Mouse (Mus musculus): Measurements from ENCODE around the gene Zfp316. TPM values are rescaled to one million over a fixed set of nuclear protein-coding genes. Genes with fewer than 3 reads are reported as not detected.
A peak's percentile ranks its signal among the peaks of the same experiment; 100 is the strongest.

The Zfp316 gene
- polyA plus RNA-seq, 1 experiment from 2014 or later: 3.3 TPM

DNA sequence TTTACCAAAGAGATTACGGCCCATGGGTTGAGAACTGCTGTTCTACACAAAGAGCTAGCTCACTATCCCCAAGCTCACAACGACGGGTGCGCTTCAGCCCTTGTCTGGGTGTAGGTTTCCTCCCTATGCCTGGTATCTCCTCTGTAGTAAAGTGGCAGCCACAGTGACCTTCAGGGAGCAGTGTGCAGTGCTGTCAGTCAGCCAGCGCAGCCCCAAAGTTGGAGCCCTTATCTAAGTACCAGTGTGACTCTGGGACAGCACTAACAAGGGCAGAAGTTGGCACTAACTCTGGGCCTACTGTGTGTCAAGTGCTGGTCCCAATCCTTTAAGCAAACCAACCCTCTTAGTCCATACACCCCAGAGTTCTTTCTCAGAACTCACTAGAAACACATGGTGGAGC lies 39.0 kb upstream of the Zfp316 start:
- Histone ChIP-seq H3K4me2 (ENCODE audit: low read length) (no peak overlapping the region), H3K9ac (ENCODE audit: low read depth, low read length) (no peak overlapping the region), H3K4me3 (ENCODE audit: low read length) (no peak overlapping the region), H3K36me3 (ENCODE audit: control insufficient read depth, insufficient read depth, low read length) (peaks cover 20% of the 10 kb centered on the region), H3K9me3 (ENCODE audit: control insufficient read depth, low read length) (no peaks in the 10 kb centered on the region), H3K4me1 (ENCODE audit: control insufficient read depth, insufficient read depth, low read depth, low read length) (peaks cover 14% of the 10 kb centered on the region), H3K27me3 (replicated peaks; ENCODE audit: control insufficient read depth, insufficient read depth, low read length) (no peaks in the 10 kb centered on the region), H3K27ac (ENCODE audit: low read depth, low read length) (no peak overlapping the region)
- ATAC-seq: no peak
- WGBS: 95% methylated on average over 5 of the region's 5 CpGs

GRCm38 (mm10) chr5:143304251-143304650 lies 34.4 kb upstream of the Zfp316 start:
- 83% methylated on average over 7 of the region's 7 CpGs for WGBS
- ATAC-seq: no peak
- Histone ChIP-seq H3K9ac (ENCODE audit: low read depth, low read length) (no peak overlapping the region), H3K27me3 (replicated peaks; ENCODE audit: control insufficient read depth, insufficient read depth, low read length) (no peaks in the 10 kb centered on the region), H3K4me3 (ENCODE audit: low read length) (no peak overlapping the region), H3K9me3 (ENCODE audit: control insufficient read depth, low read length) (no peaks in the 10 kb centered on the region), H3K4me1 (ENCODE audit: control insufficient read depth, insufficient read depth, low read depth, low read length) (no peaks in the 10 kb centered on the region), H3K27ac (ENCODE audit: low read depth, low read length) (no peak overlapping the region), H3K4me2 (ENCODE audit: low read length) (no peak overlapping the region), H3K36me3 (ENCODE audit: control insufficient read depth, insufficient read depth, low read length) (peaks cover 32% of the 10 kb centered on the region)

GRCm38 (mm10) chr5:143301296-143301695 lies 31.5 kb upstream of the Zfp316 start:
- no peaks in the 10 kb centered on the region for H3K9me3 ChIP-seq (ENCODE audit: control insufficient read depth, low read length)
- 87% methylated on average over 8 of the region's 8 CpGs for WGBS
- H3K27ac ChIP-seq (ENCODE audit: low read depth, low read length): no peak overlapping the region
- no peak overlapping the region for H3K9ac ChIP-seq (ENCODE audit: low read depth, low read length)
- peaks cover 21% of the 10 kb centered on the region for H3K36me3 ChIP-seq (ENCODE audit: control insufficient read depth, insufficient read depth, low read length)
- no peak for ATAC-seq
- H3K4me3 ChIP-seq (ENCODE audit: low read length): no peak overlapping the region
- no peaks in the 10 kb centered on the region for H3K27me3 ChIP-seq (replicated peaks; ENCODE audit: control insufficient read depth, insufficient read depth, low read length)
- H3K4me1 ChIP-seq (ENCODE audit: control insufficient read depth, insufficient read depth, low read depth, low read length): no peaks in the 10 kb centered on the region
- no peak overlapping the region for H3K4me2 ChIP-seq (ENCODE audit: low read length)

DNA sequence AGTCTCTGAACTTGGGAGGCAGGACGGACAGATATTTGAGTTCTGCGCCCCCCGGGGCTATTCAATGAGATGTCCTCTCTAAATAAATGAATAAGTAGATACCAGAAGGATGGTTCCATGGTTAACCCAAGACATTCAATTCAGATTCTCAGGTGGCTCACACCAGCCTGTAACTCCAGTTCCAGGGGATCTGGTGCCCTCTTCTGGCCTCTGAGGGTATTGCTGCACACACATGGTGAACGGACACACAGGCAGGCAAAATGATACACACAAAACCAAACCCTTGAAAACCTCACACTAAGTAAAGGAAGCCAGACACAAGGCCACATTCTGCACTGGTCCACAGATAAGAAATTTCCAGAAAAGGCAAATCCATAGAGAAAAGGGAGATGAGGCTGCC lies 29.9 kb upstream of the Zfp316 start:
- H3K4me3 ChIP-seq (ENCODE audit: low read length): no peak overlapping the region
- H3K9ac ChIP-seq (ENCODE audit: low read depth, low read length): no peak overlapping the region
- no peak for ATAC-seq
- H3K27ac ChIP-seq (ENCODE audit: low read depth, low read length): no peak overlapping the region
- H3K36me3 ChIP-seq (ENCODE audit: control insufficient read depth, insufficient read depth, low read length): peaks cover 18% of the 10 kb centered on the region
- 90% methylated on average over 4 of the region's 4 CpGs for WGBS
- no peaks in the 10 kb centered on the region for H3K4me1 ChIP-seq (ENCODE audit: control insufficient read depth, insufficient read depth, low read depth, low read length)
- no peak overlapping the region for H3K4me2 ChIP-seq (ENCODE audit: low read length)
- no peaks in the 10 kb centered on the region for H3K9me3 ChIP-seq (ENCODE audit: control insufficient read depth, low read length)
- H3K27me3 ChIP-seq (replicated peaks; ENCODE audit: control insufficient read depth, insufficient read depth, low read length): no peaks in the 10 kb centered on the region

- Histone ChIP-seq H3K9me3 (ENCODE audit: control insufficient read depth, low read length) (no peaks in the 10 kb centered on the region), H3K4me3 (ENCODE audit: low read length) (no peak overlapping the region), H3K36me3 (ENCODE audit: control insufficient read depth, insufficient read depth, low read length) (peaks cover 15% of the 10 kb centered on the region), H3K4me1 (ENCODE audit: control insufficient read depth, insufficient read depth, low read depth, low read length) (peaks cover 5% of the 10 kb centered on the region; the same call in 1 of the 2 replicates), H3K27me3 (replicated peaks; ENCODE audit: control insufficient read depth, insufficient read depth, low read length) (peaks cover 6% of the 10 kb centered on the region), H3K9ac (ENCODE audit: low read depth, low read length) (no peak overlapping the region), H3K27ac (ENCODE audit: low read depth, low read length) (no peak overlapping the region), H3K4me2 (ENCODE audit: low read length) (no peak overlapping the region)
- ATAC-seq: no peak
- 94% methylated on average over 7 of the region's 7 CpGs for WGBS
These were observed 28.6 kb upstream of the Zfp316 start for GRCm38 (mm10) chr5:143298391-143298790.

GRCm38 (mm10) chr5:143297986-143298385 lies 28.2 kb upstream of the Zfp316 start:
- Histone ChIP-seq H3K4me3 (ENCODE audit: low read length) (no peak overlapping the region), H3K9ac (ENCODE audit: low read depth, low read length) (no peak overlapping the region), H3K9me3 (ENCODE audit: control insufficient read depth, low read length) (no peaks in the 10 kb centered on the region), H3K27ac (ENCODE audit: low read depth, low read length) (no peak overlapping the region), H3K27me3 (replicated peaks; ENCODE audit: control insufficient read depth, insufficient read depth, low read length) (peaks cover 6% of the 10 kb centered on the region), H3K4me2 (ENCODE audit: low read length) (no peak overlapping the region), H3K4me1 (ENCODE audit: control insufficient read depth, insufficient read depth, low read depth, low read length) (peaks cover 8% of the 10 kb centered on the region; the same call in 1 of the 2 replicates), H3K36me3 (ENCODE audit: control insufficient read depth, insufficient read depth, low read length) (peaks cover 15% of the 10 kb centered on the region)
- ATAC-seq: no peak
- 93% methylated on average over 9 of the region's 9 CpGs for WGBS

DNA sequence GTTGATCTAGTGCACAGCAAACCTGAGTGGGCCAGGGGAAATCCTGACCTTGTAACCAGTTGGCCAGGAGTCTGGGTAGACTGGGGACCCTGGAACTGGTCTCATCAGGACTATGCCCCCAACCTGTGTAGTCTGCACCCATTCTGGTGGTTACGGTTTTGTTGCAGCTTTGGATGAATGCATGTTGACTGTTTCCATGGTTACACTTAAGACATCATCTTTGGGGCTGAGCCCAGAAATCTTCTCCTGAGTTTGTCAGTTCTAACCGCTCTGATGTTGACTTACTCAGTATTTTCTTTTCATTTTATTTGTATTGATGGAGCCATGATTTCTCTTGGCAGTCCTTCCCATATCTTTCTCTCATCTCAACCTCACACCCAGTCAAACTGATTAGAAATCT lies 25.5 kb upstream of the Zfp316 start:
- Histone ChIP-seq H3K4me3 (ENCODE audit: low read length) (no peak overlapping the region), H3K9ac (ENCODE audit: low read depth, low read length) (no peak overlapping the region), H3K36me3 (ENCODE audit: control insufficient read depth, insufficient read depth, low read length) (peaks cover 6% of the 10 kb centered on the region), H3K9me3 (ENCODE audit: control insufficient read depth, low read length) (no peaks in the 10 kb centered on the region), H3K4me2 (ENCODE audit: low read length) (no peak overlapping the region), H3K27ac (ENCODE audit: low read depth, low read length) (no peak overlapping the region), H3K27me3 (replicated peaks; ENCODE audit: control insufficient read depth, insufficient read depth, low read length) (peaks cover 20% of the 10 kb centered on the region), H3K4me1 (ENCODE audit: control insufficient read depth, insufficient read depth, low read depth, low read length) (peaks cover 10% of the 10 kb centered on the region; the same call in 1 of the 2 replicates)
- 63% methylated on average over 2 of the region's 2 CpGs for WGBS
- ATAC-seq: no peak

- peaks cover 4% of the 10 kb centered on the region for H3K36me3 ChIP-seq (ENCODE audit: control insufficient read depth, insufficient read depth, low read length)
- H3K27ac ChIP-seq (ENCODE audit: low read depth, low read length): no peak overlapping the region
- peaks cover 10% of the 10 kb centered on the region; the same call in 1 of the 2 replicates for H3K4me1 ChIP-seq (ENCODE audit: control insufficient read depth, insufficient read depth, low read depth, low read length)
- no peak overlapping the region for H3K4me3 ChIP-seq (ENCODE audit: low read length)
- no peak overlapping the region for H3K9ac ChIP-seq (ENCODE audit: low read depth, low read length)
- ATAC-seq: no peak
- H3K9me3 ChIP-seq (ENCODE audit: control insufficient read depth, low read length): no peaks in the 10 kb centered on the region
- H3K27me3 ChIP-seq (replicated peaks; ENCODE audit: control insufficient read depth, insufficient read depth, low read length): peaks cover 23% of the 10 kb centered on the region
- 82% methylated on average over 3 of the region's 3 CpGs for WGBS
- no peak overlapping the region for H3K4me2 ChIP-seq (ENCODE audit: low read length)
These were observed 25.0 kb upstream of the Zfp316 start for GRCm38 (mm10) chr5:143294862-143295261.

GRCm38 (mm10) chr5:143293404-143293803 lies 23.6 kb upstream of the Zfp316 start, which contains the start of gene Zfp853:
TSS of gene Zfp853 (minus strand) at chr5:143293623.
- peaks cover 10% of the 10 kb centered on the region for H3K4me1 ChIP-seq (ENCODE audit: control insufficient read depth, insufficient read depth, low read depth, low read length)

GRCm38 (mm10) chr5:143292879-143293278 lies 23.1 kb upstream of the Zfp316 start:
- no peak overlapping the region for H3K27ac ChIP-seq (ENCODE audit: low read depth, low read length)
- H3K4me2 ChIP-seq (ENCODE audit: low read length): peak overlapping the region; percentile 96
- peak overlapping the region; percentile 59 for H3K4me3 ChIP-seq (ENCODE audit: low read length)
- peaks cover 38% of the 10 kb centered on the region for H3K27me3 ChIP-seq (replicated peaks; ENCODE audit: control insufficient read depth, insufficient read depth, low read length)
- WGBS: 2% methylated on average over 14 of the region's 19 CpGs
- peak overlapping the region; percentile 72 for H3K9ac ChIP-seq (ENCODE audit: low read depth, low read length)
- H3K36me3 ChIP-seq (ENCODE audit: control insufficient read depth, insufficient read depth, low read length): no peaks in the 10 kb centered on the region
- peaks cover 16% of the 10 kb centered on the region for H3K4me1 ChIP-seq (ENCODE audit: control insufficient read depth, insufficient read depth, low read depth, low read length)
- ATAC-seq: peak; percentile 26
- H3K9me3 ChIP-seq (ENCODE audit: control insufficient read depth, low read length): no peaks in the 10 kb centered on the region

More at GRCm38 (mm10) chr5:143293404-143293803, 23.6 kb upstream of the Zfp316 start, which contains the start of gene Zfp853:
- H3K27ac ChIP-seq (ENCODE audit: low read depth, low read length): no peak within 1 kb of the TSS
- ATAC-seq: peak; percentile 53
- no peaks in the 10 kb centered on the region for H3K36me3 ChIP-seq (ENCODE audit: control insufficient read depth, insufficient read depth, low read length)
- H3K4me2 ChIP-seq (ENCODE audit: low read length): peak within 1 kb of the TSS; percentile 96
- peak within 1 kb of the TSS; percentile 59 for H3K4me3 ChIP-seq (ENCODE audit: low read length)
- peaks cover 36% of the 10 kb centered on the region for H3K27me3 ChIP-seq (replicated peaks; ENCODE audit: control insufficient read depth, insufficient read depth, low read length)
- H3K9ac ChIP-seq (ENCODE audit: low read depth, low read length): peak within 1 kb of the TSS; percentile 72
- H3K9me3 ChIP-seq (ENCODE audit: control insufficient read depth, low read length): no peaks in the 10 kb centered on the region
- under 1% methylated on average over 31 of the region's 38 CpGs for WGBS
